Mouse (Mus musculus): ENCODE measurements around the gene Notch1.

DNA sequence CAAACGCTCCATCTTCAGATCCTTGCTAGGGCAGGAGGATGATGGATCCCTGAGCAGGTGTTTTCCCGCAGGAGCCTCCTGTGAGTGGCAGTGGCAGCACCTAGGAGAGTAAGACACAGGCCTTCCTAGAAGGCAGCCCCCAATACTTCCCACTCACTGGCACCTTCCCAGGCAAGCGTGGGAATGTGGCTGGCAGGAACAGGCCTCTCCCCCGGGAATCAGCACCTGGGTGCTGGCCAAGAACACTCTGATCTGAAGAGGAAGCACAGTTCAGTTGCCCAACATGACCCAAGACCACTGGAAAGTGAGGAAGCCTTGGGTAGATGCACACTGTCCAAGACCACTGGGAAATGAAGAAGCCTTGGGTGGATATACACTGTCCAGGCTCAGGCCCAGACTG, 38.6 kb upstream of the Notch1 start:
- TF ChIP-seq CTCF (IDR thresholded peaks at IDR 0.05; ENCODE audit: low read depth) (no peak), EP300 (IDR thresholded peaks at IDR 0.05; ENCODE audit: low read depth) (no peak)

Data from liver, embryonic 14.5 days (tissue).